Mouse (Mus musculus): ENCODE data around the gene Ankrd53. TPM values are rescaled to one million over a fixed set of nuclear protein-coding genes. Genes with fewer than 3 reads are reported as not detected.
"Not testable (repeated sequence)": the region's sequence is repeated elsewhere in the genome, so short reads cannot be mapped to it uniquely, and the experiment has no call there.

Ankrd53 gene
- total RNA-seq, 2 experiments from 2014 or later = not detected

DNA sequence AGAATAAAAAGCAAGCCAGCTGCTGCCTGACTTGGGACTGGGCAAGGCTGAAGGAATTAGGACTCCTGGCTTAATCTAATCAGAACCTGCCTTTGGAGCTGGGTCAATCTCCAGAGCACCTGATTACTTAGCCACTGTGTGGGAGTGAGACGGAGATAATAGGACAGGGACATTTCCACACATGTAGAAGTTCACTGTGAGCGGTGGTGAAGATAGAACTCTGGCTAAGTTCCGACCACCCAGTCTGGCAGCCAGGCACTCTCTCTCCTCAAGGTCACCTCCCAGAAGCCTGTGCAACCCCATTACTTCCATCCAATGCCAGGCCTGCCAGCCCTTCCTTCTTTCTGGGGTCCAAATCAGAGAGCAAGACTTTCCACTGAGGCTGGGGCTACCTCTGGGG, 4.5 kb downstream of the Ankrd53 start:
- no peak for DNase-seq

- DNase-seq = no peak
Measured at GRCm38 (mm10) chr6:83768485-83768884, 6.0 kb downstream of the Ankrd53 start.

DNA sequence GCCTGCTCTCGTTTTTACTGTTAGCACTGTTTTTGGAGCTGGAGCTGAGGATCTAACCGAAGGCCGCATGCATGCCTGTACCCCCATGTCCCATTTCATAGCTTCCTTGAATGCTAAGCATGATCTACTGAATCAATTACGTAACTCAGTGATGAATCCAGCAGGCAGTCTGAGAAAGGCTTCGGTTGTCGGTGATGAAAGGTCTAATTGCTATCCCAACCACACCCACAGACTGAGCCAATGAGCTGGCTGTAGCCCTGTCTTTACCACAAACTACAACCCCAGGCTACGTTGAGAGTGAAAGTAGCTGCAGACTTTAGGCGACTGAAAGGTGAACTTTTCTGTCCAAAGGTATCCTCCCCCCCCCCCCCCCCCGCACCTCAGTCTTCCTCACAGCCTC, 11.7 kb downstream of the Ankrd53 start:
- no peak for DNase-seq

DNA sequence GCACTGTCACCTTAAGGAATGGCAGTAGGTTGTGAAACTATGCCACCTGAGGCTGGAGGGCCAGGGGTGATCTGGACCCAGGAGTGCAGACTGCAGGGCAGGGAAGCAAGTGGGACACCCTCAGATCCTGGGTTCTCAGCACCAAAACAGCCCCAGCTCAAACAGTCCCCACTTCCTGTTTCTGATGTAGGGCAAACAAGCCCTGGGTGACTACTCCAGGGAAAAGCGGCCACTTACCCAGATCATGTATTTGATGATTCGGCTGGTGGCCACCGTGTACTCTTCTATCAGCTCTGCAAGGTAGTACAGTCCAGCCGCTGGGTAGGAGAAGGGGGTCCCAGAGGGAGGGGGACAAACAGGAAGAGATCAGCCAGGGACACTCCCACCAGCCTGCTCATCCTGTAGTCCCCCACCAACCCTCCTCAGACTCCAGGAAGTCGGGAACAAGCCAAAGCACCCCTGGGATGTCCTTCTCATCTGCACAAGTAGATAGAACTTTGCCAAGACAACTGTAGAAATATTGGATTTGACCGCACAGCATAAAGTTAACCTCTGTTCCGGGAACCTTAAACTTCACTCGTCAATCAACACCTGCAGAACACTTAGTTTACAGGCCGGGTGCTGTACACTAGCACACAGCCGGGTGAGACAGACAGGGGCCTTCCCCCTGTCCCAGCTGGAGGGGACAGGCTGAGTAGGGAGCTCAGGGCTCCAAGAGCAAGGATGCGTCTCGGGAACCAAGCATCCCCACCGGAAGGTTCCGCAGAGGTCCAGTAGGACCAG, 12.5 kb downstream of the Ankrd53 start:
- no peak for DNase-seq

DNA sequence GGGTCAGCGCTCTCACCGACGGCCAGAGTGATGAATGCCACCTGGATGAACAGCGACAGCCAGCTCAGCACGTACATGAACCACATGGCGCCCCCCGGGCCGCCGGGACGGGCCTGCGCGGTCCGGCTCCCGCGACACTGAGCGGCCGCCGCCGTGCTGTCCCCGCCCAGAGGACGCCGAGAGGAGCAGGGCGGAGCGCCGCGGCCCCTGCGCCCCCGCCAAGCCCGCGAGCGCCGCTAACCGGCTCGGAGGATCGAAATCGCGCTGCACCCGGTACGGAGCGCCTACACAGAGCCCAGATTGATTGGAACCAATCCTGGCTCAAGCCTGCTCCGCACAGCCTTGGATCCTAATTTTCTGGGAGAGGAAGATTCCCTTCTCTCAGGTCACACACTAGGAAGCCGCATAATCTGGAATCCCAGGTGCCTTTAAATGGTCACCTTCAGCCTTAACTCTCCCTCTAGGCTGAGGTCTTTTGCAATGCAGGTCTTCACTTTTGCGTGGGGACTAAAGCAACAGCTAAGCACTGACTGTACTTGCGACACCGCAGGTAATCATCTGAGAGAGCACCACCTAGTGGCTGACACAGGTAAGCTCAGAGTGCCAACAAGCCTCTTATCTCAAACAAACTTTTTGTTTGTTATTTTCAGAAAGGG, 13.3 kb downstream of the Ankrd53 start, which contains the start of gene Tex261:
TSS of gene Tex261 (minus strand) at position 176 of the 656 bp plus-strand sequence.
- peak; percentile 91 for DNase-seq

- no peak for DNase-seq
Measured at GRCm38 (mm10) chr6:83778306-83778705, 15.9 kb downstream of the Ankrd53 start.

GRCm38 (mm10) chr6:83779026-83779425, 16.6 kb downstream of the Ankrd53 start:
- no peak for DNase-seq

- DNase-seq = no peak
Measured at GRCm38 (mm10) chr6:83786426-83786825, 24.0 kb downstream of the Ankrd53 start.

DNA sequence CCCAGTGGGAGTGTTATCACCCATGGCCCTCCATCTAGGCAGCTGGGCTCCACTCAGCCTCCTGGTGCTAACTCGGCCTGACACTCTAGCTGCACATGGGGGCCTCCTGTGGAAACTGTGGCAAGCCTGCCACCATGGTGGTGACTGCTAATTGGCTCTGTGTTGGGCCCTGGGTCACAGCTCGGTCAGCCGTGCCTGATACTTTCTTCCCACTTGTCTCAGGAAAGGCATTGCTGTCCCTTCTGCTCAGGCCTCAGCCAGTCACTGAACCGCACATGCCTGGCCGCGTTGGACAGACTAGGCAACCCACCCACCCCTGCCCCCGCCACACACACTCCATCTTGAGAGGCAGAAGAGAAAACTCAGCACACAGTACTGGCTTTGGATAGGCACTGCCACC, 26.1 kb downstream of the Ankrd53 start:
- no peak for DNase-seq

GRCm38 (mm10) chr6:83790533-83790932, 28.1 kb downstream of the Ankrd53 start:
- not testable (repeated sequence) for DNase-seq

GRCm38 (mm10) chr6:83791251-83791890, 28.9 kb downstream of the Ankrd53 start:
- no peak for DNase-seq

GRCm38 (mm10) chr6:83794760-83795296, 32.4 kb downstream of the Ankrd53 start, which contains the start of gene Nagk:
Gene Nagk, plus strand, starts transcription at chr6:83794982.
- peak; percentile 88 to 91 for DNase-seq

DNA sequence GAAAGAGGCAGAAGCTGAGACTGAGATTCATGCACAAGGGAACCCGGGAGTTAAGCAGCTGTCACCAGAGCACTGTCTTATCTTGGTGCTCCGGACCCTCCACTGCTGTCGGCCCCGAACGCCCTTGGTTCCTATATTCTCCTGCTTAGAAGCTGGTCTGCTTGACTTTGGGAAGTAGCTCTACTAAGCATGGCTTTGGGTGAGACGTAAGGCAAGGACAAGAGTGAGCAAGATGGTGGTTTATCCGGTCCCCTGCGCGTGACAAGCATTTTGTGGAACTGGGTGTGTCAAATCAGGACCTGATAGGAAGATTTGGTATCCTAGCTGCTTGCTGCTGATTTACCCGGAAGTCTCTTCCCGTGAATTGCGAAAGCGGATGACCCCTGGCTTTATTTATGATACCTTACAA, 33.1 kb downstream of the Ankrd53 start:
- no peak for DNase-seq

DNA sequence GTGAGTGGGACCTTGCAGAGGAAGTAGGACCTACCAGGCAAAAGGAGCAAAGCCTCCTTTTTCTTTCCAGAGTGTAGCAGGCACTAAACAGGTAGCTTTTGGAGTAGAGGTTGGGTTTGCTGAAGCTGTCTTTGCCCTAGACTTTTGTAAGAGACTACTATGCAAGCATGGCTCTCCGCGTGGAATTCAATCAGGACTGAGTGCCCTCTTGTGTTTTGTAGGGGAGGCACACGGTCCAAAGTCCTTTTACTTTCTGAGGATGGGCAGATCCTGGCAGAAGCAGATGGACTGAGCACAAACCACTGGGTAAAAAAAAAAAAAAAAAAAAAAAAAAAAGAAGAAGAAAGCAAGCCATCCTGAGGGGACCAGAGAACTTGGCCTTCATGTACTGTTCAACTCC, 34.2 kb downstream of the Ankrd53 start:
- DNase-seq = no peak

GRCm38 (mm10) chr6:83802033-83802432, 39.6 kb downstream of the Ankrd53 start:
- peak in 1 of 2 experiments; percentile 26 for DNase-seq

GRCm38 (mm10) chr6:83802846-83803245, 40.4 kb downstream of the Ankrd53 start:
- DNase-seq = no peak

GRCm38 (mm10) chr6:83815801-83816200, 53.4 kb downstream of the Ankrd53 start:
- DNase-seq = no peak

Other genes starting within 250 kb of the Ankrd53 start
- not detected for gene Actg2, start 226.4 kb upstream of the Ankrd53 start, total RNA-seq (2021)
- 10 to 100 TPM; 34.3 to 34.7 TPM for gene Stambp, start 189.9 kb upstream of the Ankrd53 start, total RNA-seq (2021)
- not detected for gene Clec4f, start 106.5 kb upstream of the Ankrd53 start, total RNA-seq (2021)
- gene Cd207, start 84.8 kb upstream of the Ankrd53 start, total RNA-seq (2021) = not detected
- not detected for gene Vax2, start 51.4 kb upstream of the Ankrd53 start, total RNA-seq (2021)
- gene Atp6v1b1, start 19.7 kb upstream of the Ankrd53 start, total RNA-seq (2021) = under 1 TPM in 1 of 2 experiments, not detected in 1; 0.35 TPM
- gene Tex261, start 13.2 kb downstream of the Ankrd53 start, total RNA-seq (2021) = 10 to 100 TPM; 46.4 to 54.8 TPM
- gene Nagk, start 32.3 kb downstream of the Ankrd53 start, total RNA-seq (2021) = 10 to 100 TPM; 40.7 to 42.2 TPM
- 10 to 100 TPM; 44.7 to 56.6 TPM for gene Paip2b, start 69.1 kb downstream of the Ankrd53 start, total RNA-seq (2021)
- gene Zfp638, start 104.5 kb downstream of the Ankrd53 start, total RNA-seq (2021) = 100 to 1,000 TPM; 140 to 149 TPM
- gene Dysf, start 245.9 kb downstream of the Ankrd53 start, total RNA-seq (2021) = 1 to 10 TPM; 1.4 to 1.7 TPM

Data from layer of hippocampus, postnatal 36 days (tissue).